Mouse (Mus musculus): ENCODE measurements at regions not wholly inside any gene's neighbourhood (a gene's known extent, or its start where the extent isn't known, plus 50 kb on each side); places are given as distances from the start of the nearest gene placed in this dataset.

DNA sequence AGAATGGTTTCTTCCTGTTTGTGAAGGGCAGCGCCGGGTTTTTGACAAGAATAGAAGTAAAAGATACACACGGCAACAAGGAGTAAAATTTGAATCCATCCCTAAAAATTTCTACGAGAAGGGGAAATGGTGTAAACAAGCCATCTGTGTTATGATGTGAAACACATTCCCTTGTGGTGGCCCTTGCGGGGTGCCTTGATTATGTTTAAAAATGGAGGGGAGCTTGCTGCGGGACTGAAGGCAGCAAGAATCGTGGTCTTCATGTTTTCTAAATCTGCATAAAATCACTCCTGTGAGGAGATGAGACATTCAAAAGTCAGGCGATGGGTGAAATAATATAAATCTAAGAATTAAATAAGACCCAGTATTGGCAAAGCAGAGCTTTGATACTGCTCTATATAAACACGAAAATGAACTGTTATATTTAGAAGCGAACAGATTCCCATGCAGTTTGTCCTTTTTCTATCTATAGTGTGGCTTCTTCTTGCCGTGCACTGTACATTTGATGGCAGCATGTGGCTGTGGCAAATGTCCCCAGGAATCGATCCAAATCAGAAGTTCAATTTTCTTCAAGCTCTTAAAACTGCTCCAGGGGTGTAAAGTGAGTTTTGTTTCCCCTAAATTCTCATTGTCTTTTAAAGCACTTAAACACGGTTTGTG, 426.4 kb downstream of the Hsfy2 start:
- TF ChIP-seq POLR2A (IDR thresholded peaks at IDR 0.05; ENCODE audit: low read depth, low read length): no peak
- no peak for TF ChIP-seq CTCF (conservative IDR thresholded peaks at IDR 0.05; ENCODE audit: insufficient read depth, insufficient read length, low read depth, low read length)

Measured in kidney, adult 2 months (tissue).